Mouse (Mus musculus): ENCODE measurements at regions not wholly inside any gene's neighbourhood (a gene's known extent, or its start where the extent isn't known, plus 50 kb on each side); places are given as distances from the start of the nearest gene placed in this dataset. TPM values are rescaled to one million over a fixed set of nuclear protein-coding genes. Genes with fewer than 3 reads are reported as not detected.
"Not testable (repeated sequence)": the region's sequence is repeated elsewhere in the genome, so short reads cannot be mapped to it uniquely, and the experiment has no call there.

GRCm38 (mm10) chr12:114612108-114612507, 1068.4 kb downstream of the Adam6a start:
- H3K4me1 ChIP-seq (ENCODE audit: insufficient read depth), result no peaks in the 10 kb centered on the region
- no peak for TF ChIP-seq CTCF (IDR thresholded peaks at IDR 0.05; ENCODE audit: low read depth)
- TF ChIP-seq EP300 (IDR thresholded peaks at IDR 0.05; ENCODE audit: low read depth), result no peak
- H3K9me3 ChIP-seq (ENCODE audit: low read length), result no peaks in the 10 kb centered on the region
- ATAC-seq (no peak), DNase-seq (no peak)
- H3K27me3 ChIP-seq (ENCODE audit: insufficient read depth, low read length), result no peaks in the 10 kb centered on the region
- no peak overlapping the region for H3K9ac ChIP-seq (replicated peaks)
- H3K4me3 ChIP-seq (ENCODE audit: low read depth, low read length), result no peak overlapping the region
- no peak overlapping the region for H3K27ac ChIP-seq (ENCODE audit: low read depth)
- 54% methylated on average over 2 of the region's 2 CpGs for WGBS (ENCODE audit: insufficient replicate concordance)
- no peak overlapping the region for H3K4me2 ChIP-seq (ENCODE audit: low read depth, low read length)
- H3K36me3 ChIP-seq (replicated peaks; ENCODE audit: insufficient read depth, low read length), result no peaks in the 10 kb centered on the region

DNA sequence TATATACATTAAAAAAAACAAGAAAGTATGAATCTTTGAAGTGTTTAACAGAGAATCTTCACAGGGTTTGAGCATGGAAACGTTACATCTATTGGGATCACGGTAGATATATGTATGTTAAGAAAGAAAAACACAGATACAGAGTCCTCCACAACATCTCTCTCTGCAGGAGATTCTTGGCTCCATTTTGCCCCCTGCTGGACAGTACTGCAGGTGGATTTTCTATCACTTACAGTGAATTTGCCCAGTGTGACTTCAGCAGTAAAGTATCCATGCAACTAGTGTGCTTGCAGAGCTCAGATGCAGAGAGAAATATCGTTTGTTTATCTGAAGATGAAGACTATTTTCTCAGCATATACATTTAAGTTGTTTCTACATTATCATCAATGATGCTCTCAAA, 1071.5 kb downstream of the Adam6a start:
- TF ChIP-seq CTCF (IDR thresholded peaks at IDR 0.05; ENCODE audit: low read depth) (peak; percentile 47), EP300 (IDR thresholded peaks at IDR 0.05; ENCODE audit: low read depth) (no peak)
- no peak for DNase-seq
- WGBS (ENCODE audit: insufficient replicate concordance), result 56% methylated on average over 3 of the region's 3 CpGs

GRCm38 (mm10) chr12:114615712-114616111, 1072.0 kb downstream of the Adam6a start:
- Histone ChIP-seq H3K27me3 (ENCODE audit: insufficient read depth, low read length) (no peaks in the 10 kb centered on the region), H3K27ac (ENCODE audit: low read depth) (no peak overlapping the region), H3K9me3 (ENCODE audit: low read length) (no peaks in the 10 kb centered on the region), H3K4me3 (ENCODE audit: low read depth, low read length) (no peak overlapping the region), H3K4me1 (ENCODE audit: insufficient read depth) (no peaks in the 10 kb centered on the region), H3K4me2 (ENCODE audit: low read depth, low read length) (no peak overlapping the region), H3K36me3 (replicated peaks; ENCODE audit: insufficient read depth, low read length) (no peaks in the 10 kb centered on the region), H3K9ac (replicated peaks) (no peak overlapping the region)
- ATAC-seq, result no peak
- 59% methylated on average over 1 of the region's 1 CpGs for WGBS (ENCODE audit: insufficient replicate concordance)
- DNase-seq, result no peak
- TF ChIP-seq EP300 (IDR thresholded peaks at IDR 0.05; ENCODE audit: low read depth), result no peak
- no peak for TF ChIP-seq CTCF (IDR thresholded peaks at IDR 0.05; ENCODE audit: low read depth)

More for the DNA sequence above, 1071.5 kb downstream of the Adam6a start:
- Histone ChIP-seq H3K36me3 (replicated peaks; ENCODE audit: insufficient read depth, low read length) (no peaks in the 10 kb centered on the region), H3K9ac (replicated peaks) (no peak overlapping the region), H3K27ac (ENCODE audit: low read depth) (no peak overlapping the region), H3K4me2 (ENCODE audit: low read depth, low read length) (no peak overlapping the region), H3K9me3 (ENCODE audit: low read length) (no peaks in the 10 kb centered on the region), H3K27me3 (ENCODE audit: insufficient read depth, low read length) (no peaks in the 10 kb centered on the region), H3K4me1 (ENCODE audit: insufficient read depth) (no peaks in the 10 kb centered on the region), H3K4me3 (ENCODE audit: low read depth, low read length) (no peak overlapping the region)
- no peak for ATAC-seq

DNA sequence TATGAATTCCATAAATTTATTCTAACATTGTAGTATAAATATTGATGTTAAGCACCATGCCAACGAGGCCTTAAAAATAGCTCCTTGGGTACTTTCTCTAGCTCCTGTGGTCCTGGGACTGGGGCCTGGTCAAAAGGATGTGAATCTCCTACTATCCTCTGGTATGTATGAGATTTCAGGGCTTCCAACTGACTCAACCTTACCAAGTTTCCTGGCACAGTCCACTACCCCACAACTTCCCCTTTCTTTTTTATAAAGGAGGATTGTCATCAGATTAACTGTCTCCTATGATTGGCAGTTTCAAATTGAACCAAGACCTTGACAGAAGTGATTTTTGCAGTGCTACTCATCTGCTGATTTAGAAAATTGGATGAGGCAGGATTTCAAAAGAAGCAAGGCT, 1097.4 kb downstream of the Adam6a start:
- TF ChIP-seq CTCF (IDR thresholded peaks at IDR 0.05; ENCODE audit: low read depth) (no peak), EP300 (IDR thresholded peaks at IDR 0.05; ENCODE audit: low read depth) (no peak)
- Histone ChIP-seq H3K27me3 (ENCODE audit: insufficient read depth, low read length) (no peaks in the 10 kb centered on the region), H3K4me2 (ENCODE audit: low read depth, low read length) (no peak overlapping the region), H3K36me3 (replicated peaks; ENCODE audit: insufficient read depth, low read length) (no peaks in the 10 kb centered on the region), H3K4me1 (ENCODE audit: insufficient read depth) (no peaks in the 10 kb centered on the region), H3K4me3 (ENCODE audit: low read depth, low read length) (no peak overlapping the region), H3K9me3 (ENCODE audit: low read length) (no peaks in the 10 kb centered on the region), H3K27ac (ENCODE audit: low read depth) (no peak overlapping the region), H3K9ac (replicated peaks) (no peak overlapping the region)
- no peak for ATAC-seq
- no peak for DNase-seq
- 54% methylated on average over 1 of the region's 1 CpGs for WGBS (ENCODE audit: insufficient replicate concordance)

GRCm38 (mm10) chr12:114646372-114646771, 1102.7 kb downstream of the Adam6a start:
- Histone ChIP-seq H3K4me2 (ENCODE audit: low read depth, low read length) (no peak overlapping the region), H3K27me3 (ENCODE audit: insufficient read depth, low read length) (no peaks in the 10 kb centered on the region), H3K9ac (replicated peaks) (no peak overlapping the region), H3K9me3 (ENCODE audit: low read length) (no peaks in the 10 kb centered on the region), H3K4me3 (ENCODE audit: low read depth, low read length) (no peak overlapping the region), H3K4me1 (ENCODE audit: insufficient read depth) (no peaks in the 10 kb centered on the region), H3K27ac (ENCODE audit: low read depth) (no peak overlapping the region), H3K36me3 (replicated peaks; ENCODE audit: insufficient read depth, low read length) (no peaks in the 10 kb centered on the region)
- TF ChIP-seq EP300 (IDR thresholded peaks at IDR 0.05; ENCODE audit: low read depth) (no peak), CTCF (IDR thresholded peaks at IDR 0.05; ENCODE audit: low read depth) (no peak)
- DNase-seq (no peak), ATAC-seq (no peak)
- WGBS (ENCODE audit: insufficient replicate concordance), result 61% methylated on average over 3 of the region's 3 CpGs

DNA sequence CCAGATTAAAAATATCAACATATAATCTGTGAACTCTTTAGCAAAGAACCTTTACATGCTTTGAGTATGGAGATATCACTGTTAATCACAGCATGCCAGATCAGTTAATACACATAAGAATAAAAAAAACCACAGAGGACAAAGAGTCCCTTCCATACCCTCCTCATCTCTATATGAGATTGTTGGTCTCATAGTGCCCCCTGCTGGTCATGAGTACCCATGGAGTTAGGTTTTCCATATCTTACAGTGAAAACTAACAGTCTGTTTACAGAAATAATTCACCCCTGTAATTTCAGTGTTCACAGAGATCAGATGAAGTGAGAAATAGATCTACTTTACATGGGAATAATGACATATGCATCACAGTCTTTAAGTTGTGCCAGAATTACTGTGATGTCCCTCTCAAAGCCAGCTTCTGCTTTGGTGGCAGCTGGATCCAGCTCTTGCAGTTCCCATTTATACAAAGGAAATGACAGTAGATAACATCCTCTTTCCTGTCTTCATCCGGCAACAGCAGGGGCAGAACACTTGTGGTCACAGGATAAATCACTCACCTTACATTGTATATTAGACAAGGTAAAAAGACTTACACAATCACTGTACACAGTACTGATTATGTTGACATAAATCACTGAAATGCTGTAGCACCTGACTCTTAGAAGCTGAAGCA, 1106.9 kb downstream of the Adam6a start:
- peak; percentile 17 for DNase-seq
- not testable (repeated sequence) for H3K4me1 ChIP-seq (ENCODE audit: insufficient read depth); H3K27ac ChIP-seq (ENCODE audit: low read depth); H3K4me2 ChIP-seq (ENCODE audit: low read depth, low read length); H3K9me3 ChIP-seq (ENCODE audit: low read length); H3K36me3 ChIP-seq (replicated peaks; ENCODE audit: insufficient read depth, low read length); ATAC-seq; H3K9ac ChIP-seq (replicated peaks); H3K27me3 ChIP-seq (ENCODE audit: insufficient read depth, low read length); H3K4me3 ChIP-seq (ENCODE audit: low read depth, low read length)
- peak; percentile 50 for TF ChIP-seq CTCF (IDR thresholded peaks at IDR 0.05; ENCODE audit: low read depth)
- 73% methylated on average over 1 of the region's 1 CpGs for WGBS (ENCODE audit: insufficient replicate concordance)

- not testable (repeated sequence) for H3K4me1 ChIP-seq (ENCODE audit: insufficient read depth); ATAC-seq
- WGBS (ENCODE audit: insufficient replicate concordance), result 100% methylated on average over 1 of the region's 2 CpGs
These were observed 1113.4 kb downstream of the Adam6a start for GRCm38 (mm10) chr12:114657134-114657533.

More at GRCm38 (mm10) chr12:114657134-114657533, 1113.4 kb downstream of the Adam6a start:
- not testable (repeated sequence) for H3K4me2 ChIP-seq (ENCODE audit: low read depth, low read length); H3K4me3 ChIP-seq (ENCODE audit: low read depth, low read length); DNase-seq; H3K27me3 ChIP-seq (ENCODE audit: insufficient read depth, low read length); H3K36me3 ChIP-seq (replicated peaks; ENCODE audit: insufficient read depth, low read length); H3K9me3 ChIP-seq (ENCODE audit: low read length); H3K27ac ChIP-seq (ENCODE audit: low read depth); H3K9ac ChIP-seq (replicated peaks)

Small RNA genes lying in the stretch of these regions (microRNA-seq; reads per million reads assigned to microRNA genes)
- gene Mir7094-1, result not detected
- gene Mir7094-2, result not detected
